Mouse (Mus musculus) heart, adult 11 months (tissue): ENCODE results near the gene Nfkbid.
"Not testable (repeated sequence)": the region's sequence is repeated elsewhere in the genome, so short reads cannot be mapped to it uniquely, and the experiment has no call there.

ENCODE experiments used
- DNase-seq: peaks from one replicate; pipeline ENCODE4 v3.0.0; 2022

Nfkbid gene

GRCm38 (mm10) chr7:30472411-30472810, 50.9 kb downstream of the Nfkbid start:
- no peak for DNase-seq

GRCm38 (mm10) chr7:30474999-30475398, 53.5 kb downstream of the Nfkbid start:
- DNase-seq: no peak

- DNase-seq: not testable (repeated sequence)
These were observed 54.6 kb downstream of the Nfkbid start for GRCm38 (mm10) chr7:30476136-30476535.

GRCm38 (mm10) chr7:30477415-30478381, 56.2 kb downstream of the Nfkbid start:
- no peak for DNase-seq
